8 mouse cellular contexts compared by ENCODE assay signal in genomic region chr8:47461650-47462049, GRCm38 (mm10). TPM values are rescaled to one million over a fixed set of nuclear protein-coding genes. Genes with fewer than 3 reads are reported as not detected.
A peak's percentile ranks its signal among the peaks of the same experiment; 100 is the strongest.
DNase-seq lines count a peak whose midpoint lies in the region; ATAC-seq and TF ChIP-seq lines count a peak whose summit lies in the region.
"Had no signal": no experiment of that assay in that cellular context is flagged by ENCODE, and none has a peak within 500 bp of the region (broad histone marks: within the 10 kb centered on the region; RNA-seq: fewer than 3 reads in every experiment).

No protein-coding gene starts in this region.

- 57% methylated on average over 10 of the region's 10 CpGs for WGBS in liver, embryonic 16.5 days (ENCODE audit: insufficient replicate concordance)
- WGBS in liver, embryonic 11.5 days: 78% methylated on average over 10 of the region's 10 CpGs

- no peak overlapping the region for H3K4me3 ChIP-seq in liver, embryonic 16.5 days (ENCODE audit: low read depth, low read length)
- no peak overlapping the region for H3K4me3 ChIP-seq in liver, embryonic 11.5 days (ENCODE audit: low read depth, low read length)
- H3K4me3 ChIP-seq in layer of hippocampus, adult 2 months: peak overlapping the region; percentile 22; the same call in 1 of the 2 replicates
- H3K4me3 ChIP-seq: liver, embryonic 15.5 days had no signal

- no peak overlapping the region for H3K9ac ChIP-seq in liver, embryonic 16.5 days (ENCODE audit: low read depth, low read length)
- no peak overlapping the region for H3K9ac ChIP-seq in liver, embryonic 11.5 days (ENCODE audit: low read depth, low read length)
- H3K9ac ChIP-seq: liver, embryonic 15.5 days had no signal

- no peak overlapping the region for H3K27ac ChIP-seq in liver, embryonic 16.5 days (ENCODE audit: low read length)
- H3K27ac ChIP-seq in liver, embryonic 11.5 days (ENCODE audit: low read depth, low read length): no peak overlapping the region
- H3K27ac ChIP-seq in layer of hippocampus, adult 2 months: peak overlapping the region; percentile 43
- H3K27ac ChIP-seq: liver, embryonic 15.5 days had no signal

- TF ChIP-seq CTCF in layer of hippocampus, adult 2 months (conservative IDR thresholded peaks at IDR 0.05): no peak

- no peaks in the 10 kb centered on the region for H3K9me3 ChIP-seq in liver, embryonic 16.5 days (replicated peaks; ENCODE audit: control insufficient read depth, low read length)
- 0 out of 2 replicates have a peak, but pooled peaks cover 2% of the 10 kb centered on the region for H3K9me3 ChIP-seq in liver, embryonic 11.5 days (ENCODE audit: control insufficient read depth, low read length)
- H3K9me3 ChIP-seq: liver, embryonic 15.5 days had no signal

- H3K4me1 ChIP-seq in liver, embryonic 16.5 days (ENCODE audit: control insufficient read depth, low read depth, low read length): no peaks in the 10 kb centered on the region
- no peaks in the 10 kb centered on the region for H3K4me1 ChIP-seq in liver, embryonic 11.5 days (replicated peaks; ENCODE audit: control insufficient read depth, insufficient read depth, low read length)
- H3K4me1 ChIP-seq: liver, embryonic 15.5 days had no signal

- H3K4me2 ChIP-seq in liver, embryonic 16.5 days (ENCODE audit: low read depth, low read length): no peak overlapping the region
- no peak overlapping the region for H3K4me2 ChIP-seq in liver, embryonic 11.5 days
- H3K4me2 ChIP-seq: liver, embryonic 15.5 days had no signal

- no peaks in the 10 kb centered on the region for H3K27me3 ChIP-seq in liver, embryonic 16.5 days (ENCODE audit: control insufficient read depth, insufficient read depth, low read depth, low read length)
- H3K27me3 ChIP-seq in liver, embryonic 11.5 days (replicated peaks; ENCODE audit: control insufficient read depth, insufficient read depth, low read length): no peaks in the 10 kb centered on the region
- H3K27me3 ChIP-seq: liver, embryonic 15.5 days had no signal

- H3K36me3 ChIP-seq in liver, embryonic 16.5 days (ENCODE audit: control insufficient read depth, insufficient read depth): no peaks in the 10 kb centered on the region
- no peaks in the 10 kb centered on the region for H3K36me3 ChIP-seq in liver, embryonic 11.5 days (ENCODE audit: control insufficient read depth, insufficient read depth, low read length)
- H3K36me3 ChIP-seq: liver, embryonic 15.5 days had no signal

- DNase-seq in liver, embryonic 11.5 days (ENCODE audit: low spot score): no peak
- DNase-seq in heart, adult 9 months (ENCODE audit: low spot score in 2 of 2): peak; percentile 64 to 78
- DNase-seq in layer of hippocampus, adult 2 months (ENCODE audit: low spot score in 2 of 2): peak; percentile 47 to 53
- peak; percentile 17 for DNase-seq in right cerebral cortex, postnatal 4 days
- no peak for DNase-seq in testis, postnatal 14 days (ENCODE audit: low spot score)
- DNase-seq in embryo, embryonic 11 days: no peak

- 0 out of 2 replicates have a peak, but pooled peaks have one; percentile 19 for ATAC-seq in liver, embryonic 16.5 days (ENCODE audit: low read depth)
- ATAC-seq in liver, embryonic 11.5 days (replicated peaks; ENCODE audit: low FRiP score): no peak

RNA-seq across cellular contexts. Expression of gene Stox2, which starts 15.5 kb away (rescaled TPM):
- 0.30 and 0.33 TPM in 2 replicates for polyA plus RNA-seq in liver, embryonic 16.5 days (2015; fragmentation: Nextera tagmentation; extraction: Ambion mirVana)
- polyA plus RNA-seq in liver, embryonic 11.5 days (2014; fragmentation: Nextera tagmentation; extraction: Ambion mirVana): 1.7 and 2.6 TPM in 2 replicates
- 10 to 100 TPM; 85.3 to 86.3 TPM for total RNA-seq in layer of hippocampus, adult 2 months (2021)

Comparison
In these comparisons a context has a peak if more than half of its experiments do, and no peak if none do; other contexts are left out.
1. DNase-seq: peak in heart, adult 9 months (2 of 2), layer of hippocampus, adult 2 months (2 of 2) and right cerebral cortex, postnatal 4 days (single experiment); none in liver, embryonic 11.5 days (single experiment), testis, postnatal 14 days (single experiment) and embryo, embryonic 11 days (single experiment).